In the genomic region with DNA sequence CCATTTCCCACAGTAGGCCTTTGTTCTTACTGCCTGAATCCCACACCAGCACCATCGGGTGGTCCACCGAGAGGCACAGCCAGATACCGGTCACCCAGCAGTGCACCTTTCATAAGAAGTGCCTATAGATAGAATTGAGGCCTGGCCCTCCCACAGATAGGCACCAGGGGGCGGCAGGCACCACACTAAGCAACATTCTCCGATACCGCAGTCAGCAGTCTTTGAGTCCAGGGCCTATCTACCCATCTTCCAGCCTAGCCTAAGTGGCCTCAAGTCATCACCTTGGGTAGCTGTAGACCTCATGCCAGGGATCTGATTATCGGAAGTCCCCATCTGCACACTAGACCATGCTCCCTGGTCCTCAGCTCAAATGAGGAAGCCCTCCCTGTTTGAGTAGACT, we compare ENCODE assay signal across 9 mouse cellular contexts. TPM values are rescaled to one million over a fixed set of nuclear protein-coding genes. Genes with fewer than 3 reads are reported as not detected.
DNase-seq lines count a peak whose midpoint lies in the region; ATAC-seq and TF ChIP-seq lines count a peak whose summit lies in the region.
"Had no signal": no experiment of that assay in that cellular context is flagged by ENCODE, and none has a peak within 500 bp of the region (broad histone marks: within the 10 kb centered on the region; RNA-seq: fewer than 3 reads in every experiment).

No protein-coding gene starts in this region.

- peak; percentile 84 for TF ChIP-seq CTCF in embryonic fibroblast, embryonic 13.5 days (IDR thresholded peaks at IDR 0.05; ENCODE audit: borderline replicate concordance, insufficient read depth, low read length)

- WGBS in hindbrain, embryonic 16.5 days, result 48% methylated on average over 7 of the region's 7 CpGs

- H3K4me2 ChIP-seq in hindbrain, embryonic 16.5 days (ENCODE audit: low read length), result no peak overlapping the region

- TF ChIP-seq POLR2A in embryonic fibroblast, embryonic 13.5 days (IDR thresholded peaks at IDR 0.05; ENCODE audit: low read depth, low read length), result no peak

- peaks cover 2% of the 10 kb centered on the region; the same call in 1 of the 2 replicates for H3K27me3 ChIP-seq in hindbrain, embryonic 16.5 days (replicated peaks; ENCODE audit: control insufficient read depth, insufficient read depth, low read length)

- no peak overlapping the region for H3K4me3 ChIP-seq in embryonic fibroblast, embryonic 13.5 days (ENCODE audit: insufficient read depth, low read length)
- no peak overlapping the region for H3K4me3 ChIP-seq in hindbrain, embryonic 16.5 days (ENCODE audit: low read length)

- peak; percentile 67 to 84 for DNase-seq in adrenal gland, adult (ENCODE audit: inconsistent age in 2 of 2, low spot score in 1 of 2)
- DNase-seq in adrenal gland, adult 8-10 months, result no peak
- peak; percentile 72 for DNase-seq in adrenal gland, postnatal 10 days
- peak; percentile 66 to 69 for DNase-seq in left cerebral cortex, adult 8-10 months (ENCODE audit: low spot score in 2 of 2)
- peak; percentile 75 for DNase-seq in lung, postnatal 36 days
- DNase-seq in right cerebral cortex, postnatal 36 days (ENCODE audit: low spot score in 2 of 2), result peak; percentile 69 to 76

- no peaks in the 10 kb centered on the region for H3K9me3 ChIP-seq in hindbrain, embryonic 16.5 days (ENCODE audit: control insufficient read depth, low read length)

- H3K9ac ChIP-seq in hindbrain, embryonic 16.5 days (ENCODE audit: low read depth, low read length), result no peak overlapping the region

- H3K36me3 ChIP-seq in hindbrain, embryonic 16.5 days (ENCODE audit: control insufficient read depth, insufficient read depth, low read length), result peaks cover 28% of the 10 kb centered on the region

- no peaks in the 10 kb centered on the region for H3K4me1 ChIP-seq in embryonic fibroblast, embryonic 13.5 days (ENCODE audit: control insufficient read depth, insufficient read depth, low read length)
- peaks cover 10% of the 10 kb centered on the region for H3K4me1 ChIP-seq in hindbrain, embryonic 16.5 days (ENCODE audit: control insufficient read depth, insufficient read depth, low read depth, low read length)

- no peak overlapping the region for H3K27ac ChIP-seq in embryonic fibroblast, embryonic 13.5 days (ENCODE audit: insufficient read depth, low read length)
- H3K27ac ChIP-seq in hindbrain, embryonic 16.5 days (ENCODE audit: low read depth, low read length), result no peak overlapping the region

- peak; percentile 77 for ATAC-seq in hindbrain, embryonic 16.5 days

RNA-seq across cellular contexts. Expression of a gene that starts 17.6 kb away (rescaled TPM):
- total RNA-seq in adrenal gland, adult 8-10 months (2022), result 10 to 100 TPM; 27.8 to 38.1 (median 34.0) TPM
- total RNA-seq in adrenal gland, postnatal 10 days (2021), result 10 to 100 TPM; 23.1 to 35.2 TPM
- polyA plus RNA-seq in embryonic fibroblast, embryonic 13.5 days (2011; ENCODE audit: insufficient read length, low read depth, missing spikeins), result 19.0 and 19.8 TPM in 2 replicates
- polyA plus RNA-seq in hindbrain, embryonic 16.5 days (2015; fragmentation: Nextera tagmentation; extraction: Ambion mirVana), result 37.8 and 39.5 TPM in 2 replicates
- 10 to 100 TPM; 35.5 to 44.7 (median 38.6) TPM for total RNA-seq in left cerebral cortex, adult 8-10 months (2022)

RNA-seq across cellular contexts. Expression of a gene that starts 20.8 kb away (rescaled TPM):
- total RNA-seq in adrenal gland, adult 8-10 months (2022), result not detected
- under 1 TPM in 1 of 2 experiments, not detected in 1; 0.76 TPM for total RNA-seq in adrenal gland, postnatal 10 days (2021)
- polyA plus RNA-seq in embryonic fibroblast, embryonic 13.5 days (2011; ENCODE audit: insufficient read length, low read depth, missing spikeins), result not detected in 2 replicates
- 146 and 167 TPM in 2 replicates for polyA plus RNA-seq in hindbrain, embryonic 16.5 days (2015; fragmentation: Nextera tagmentation; extraction: Ambion mirVana)
- total RNA-seq in left cerebral cortex, adult 8-10 months (2022), result 10 to 100 TPM; 31.5 to 42.6 (median 41.9) TPM
- total RNA-seq: gastrocnemius, postnatal 36 days had no signal

RNA-seq across cellular contexts. Expression of a gene that starts 53.2 kb away (rescaled TPM):
- 10 to 100 TPM in 1 of 4 experiments, 1 to 10 TPM in 3; 6.9 to 14.7 (median 8.7) TPM for total RNA-seq in adrenal gland, adult 8-10 months (2022)
- total RNA-seq in adrenal gland, postnatal 10 days (2021), result 10 to 100 TPM in 1 of 2 experiments, 1 to 10 TPM in 1; 8.1 to 12.7 TPM
- polyA plus RNA-seq in embryonic fibroblast, embryonic 13.5 days (2011; ENCODE audit: insufficient read length, low read depth, missing spikeins), result 4.8 and 17.6 TPM in 2 replicates
- polyA plus RNA-seq in hindbrain, embryonic 16.5 days (2015; fragmentation: Nextera tagmentation; extraction: Ambion mirVana), result 0.23 and 0.27 TPM in 2 replicates
- total RNA-seq in left cerebral cortex, adult 8-10 months (2022), result 1 to 10 TPM; 1.5 to 3.0 (median 2.8) TPM

Comparison
In these comparisons a context has a peak if more than half of its experiments do, and no peak if none do; other contexts are left out.
1. RNA of a gene that starts 20.8 kb away (total RNA-seq): 31.5 to 42.6 TPM in left cerebral cortex, adult 8-10 months; 0.76 TPM in adrenal gland, postnatal 10 days and not detected in adrenal gland, adult 8-10 months; every median in the first group is over 10 times any median in the second.